Mouse (Mus musculus) testis, adult 2 months (tissue): ENCODE data around the gene Arf4. TPM values are rescaled to one million over a fixed set of nuclear protein-coding genes. Genes with fewer than 3 reads are reported as not detected.
A peak's percentile ranks its signal among the peaks of the same experiment; 100 is the strongest.

ENCODE experiments used
- H3K27ac ChIP-seq: fragments of 200-500 bp; 2 replicates; pipeline ENCODE4 v1.5.1; 2012; ENCODE audit warnings: low read depth, low read length; ENCODE audit not compliant: control insufficient read depth, insufficient read depth
- H3K27me3 ChIP-seq: fragments of 200-500 bp; 2 replicates; pipeline ENCODE4 v1.6.1; 2012; ENCODE audit warnings: mild to moderate bottlenecking, low read length, moderate library complexity; ENCODE audit not compliant: control insufficient read depth, insufficient read depth
- H3K36me3 ChIP-seq: fragments of 200-500 bp; 2 replicates; pipeline ENCODE4 v1.6.1; 2012; ENCODE audit warnings: mild to moderate bottlenecking, low read length; ENCODE audit not compliant: control insufficient read depth, insufficient read depth
- H3K4me1 ChIP-seq: fragments of 200-500 bp; 2 replicates; pipeline ENCODE4 v1.6.1; 2012; ENCODE audit warnings: low read length; ENCODE audit not compliant: control insufficient read depth, insufficient read depth
- H3K4me3 ChIP-seq: fragments of 200-500 bp; 2 replicates; pipeline ENCODE4 v1.5.1; 2012; ENCODE audit warnings: low read depth, mild to moderate bottlenecking, low read length, moderate library complexity, mixed read lengths; ENCODE audit not compliant: control insufficient read depth
- CTCF ChIP-seq: fragments of 200-500 bp; IDR thresholded peaks from 2 replicates; pipeline ENCODE4 v1.5.1; 2012; ENCODE audit warnings: low read depth, mild to moderate bottlenecking, inconsistent platforms, low read length, moderate library complexity; ENCODE audit not compliant: control insufficient read depth, insufficient read depth, insufficient replicate concordance
- POLR2A ChIP-seq: fragments of 200-500 bp; IDR thresholded peaks from 2 replicates; pipeline ENCODE4 v1.6.1; 2012; ENCODE audit warnings: low read depth, mild to moderate bottlenecking, inconsistent platforms, low read length, moderate library complexity; ENCODE audit not compliant: control insufficient read depth
- polyA plus RNA-seq: library from polyadenylated mRNA; depleted of rRNA; stranded (reverse); fragments of >200 nt; gene quantifications from 2 replicates; pipeline ENCODE4 v1.2.3, GENCODE M21; 2012; rRNA removed

Gene Arf4
- 115 and 121 TPM in 2 replicates for polyA plus RNA-seq

DNA sequence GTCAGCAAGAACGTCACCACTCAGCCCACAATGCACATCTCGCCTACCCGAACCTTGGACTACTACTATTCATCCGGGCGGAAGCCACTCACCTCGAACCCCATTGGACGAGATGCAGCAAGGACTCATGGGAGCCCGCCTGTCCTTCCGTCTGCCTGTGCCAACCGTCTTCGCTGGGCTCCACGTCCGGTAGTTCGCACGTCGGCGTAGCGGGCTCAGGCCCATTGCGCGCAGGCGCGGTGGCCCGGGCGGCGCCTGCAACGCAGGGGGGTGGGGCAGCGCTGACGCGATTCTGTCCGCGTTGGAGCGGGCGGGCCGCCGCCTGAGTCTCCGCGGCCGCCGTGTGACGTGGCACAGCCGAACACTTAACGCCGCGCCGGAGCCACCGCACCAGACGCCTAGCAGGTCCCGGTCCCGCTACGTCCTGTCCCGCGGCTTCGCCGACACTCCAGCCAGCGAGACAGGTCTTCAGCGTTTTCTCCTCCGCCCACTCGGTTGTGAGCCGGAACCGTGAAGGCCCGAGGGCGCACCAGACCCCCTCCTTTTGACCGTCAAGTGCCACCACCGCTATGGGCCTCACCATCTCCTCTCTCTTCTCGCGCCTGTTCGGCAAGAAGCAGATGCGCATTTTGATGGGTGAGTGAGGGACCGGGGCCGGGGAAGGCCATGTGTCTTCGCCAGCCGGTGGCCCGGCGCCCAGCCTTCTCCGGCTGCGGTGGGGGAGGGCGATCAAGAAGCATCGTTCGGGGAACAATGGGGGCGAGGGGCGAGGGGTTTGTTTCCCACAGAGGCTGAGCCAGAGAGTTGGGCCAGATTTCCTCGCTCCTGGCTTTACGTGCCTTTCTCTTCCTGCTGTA, at the start of gene Arf4:
Gene Arf4 (plus strand): TSS at position 224 of the 857 bp plus-strand sequence.
- Histone ChIP-seq H3K27ac (peak within 1 kb of the TSS; percentile 99), H3K27me3 (no peaks in the 10 kb centered on the region), H3K4me3 (peak within 1 kb of the TSS; percentile 98), H3K36me3 (no peaks in the 10 kb centered on the region), H3K4me1 (peaks cover 2% of the 10 kb centered on the region)
- TF ChIP-seq POLR2A (peak; percentile 72), CTCF (no peak)

DNA sequence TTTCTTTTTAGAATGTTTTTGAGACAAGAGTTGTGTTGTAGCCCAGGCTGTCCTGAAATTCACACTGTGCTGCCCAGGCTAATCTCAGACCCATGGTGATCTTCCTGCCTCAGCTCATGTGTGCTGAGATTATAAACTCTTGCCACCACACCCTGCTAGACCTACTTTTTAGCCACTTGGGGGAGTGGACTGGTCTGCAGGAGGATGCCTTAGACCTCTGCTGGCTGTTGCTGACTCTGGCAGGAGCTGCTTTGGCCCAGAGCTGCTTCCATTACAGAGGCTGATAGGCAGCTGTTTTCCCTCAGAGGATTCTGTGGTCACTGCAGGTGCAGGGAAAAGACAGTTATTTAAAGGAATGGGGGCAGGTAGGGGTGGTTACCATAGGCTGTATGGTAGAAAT, 46.5 kb upstream of the Arf4 start:
- no peaks in the 10 kb centered on the region for H3K27me3 ChIP-seq
- no peaks in the 10 kb centered on the region; the same call in 1 of the 2 replicates for H3K4me1 ChIP-seq
- no peak overlapping the region for H3K4me3 ChIP-seq
- no peak overlapping the region for H3K27ac ChIP-seq
- no peaks in the 10 kb centered on the region; the same call in 1 of the 2 replicates for H3K36me3 ChIP-seq
- no peak for TF ChIP-seq POLR2A
- TF ChIP-seq CTCF = no peak

GRCm38 (mm10) chr14:26593281-26593895, 44.5 kb upstream of the Arf4 start:
- Histone ChIP-seq H3K27me3 (no peaks in the 10 kb centered on the region), H3K27ac (no peak overlapping the region), H3K4me1 (no peaks in the 10 kb centered on the region; the same call in 1 of the 2 replicates), H3K36me3 (no peaks in the 10 kb centered on the region; the same call in 1 of the 2 replicates), H3K4me3 (no peak overlapping the region)
- TF ChIP-seq POLR2A (no peak), CTCF (no peak)

DNA sequence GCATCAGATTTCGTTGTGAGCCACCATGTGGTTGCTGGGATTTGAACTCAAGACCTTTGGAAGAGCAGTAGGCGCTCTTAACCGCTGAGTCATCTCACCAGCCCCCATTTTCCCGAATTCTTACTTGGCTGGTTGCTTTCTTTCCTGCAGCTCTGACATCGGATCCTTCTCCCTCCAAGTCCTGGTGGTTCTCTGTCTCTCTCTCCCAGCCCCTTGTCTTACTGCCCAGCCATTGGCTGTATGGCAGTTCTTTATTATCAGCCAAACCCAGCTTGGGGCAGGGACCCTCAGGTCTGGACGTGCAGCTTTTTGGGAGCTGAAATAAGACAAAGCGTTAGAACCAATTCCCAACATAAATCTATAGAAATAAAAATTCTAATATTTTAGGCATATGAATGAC, 42.7 kb upstream of the Arf4 start:
- no peaks in the 10 kb centered on the region for H3K27me3 ChIP-seq
- no peak overlapping the region for H3K4me3 ChIP-seq
- no peaks in the 10 kb centered on the region; the same call in 1 of the 2 replicates for H3K36me3 ChIP-seq
- H3K27ac ChIP-seq = no peak overlapping the region
- TF ChIP-seq POLR2A = no peak
- TF ChIP-seq CTCF = no peak
- H3K4me1 ChIP-seq = no peaks in the 10 kb centered on the region; the same call in 1 of the 2 replicates

DNA sequence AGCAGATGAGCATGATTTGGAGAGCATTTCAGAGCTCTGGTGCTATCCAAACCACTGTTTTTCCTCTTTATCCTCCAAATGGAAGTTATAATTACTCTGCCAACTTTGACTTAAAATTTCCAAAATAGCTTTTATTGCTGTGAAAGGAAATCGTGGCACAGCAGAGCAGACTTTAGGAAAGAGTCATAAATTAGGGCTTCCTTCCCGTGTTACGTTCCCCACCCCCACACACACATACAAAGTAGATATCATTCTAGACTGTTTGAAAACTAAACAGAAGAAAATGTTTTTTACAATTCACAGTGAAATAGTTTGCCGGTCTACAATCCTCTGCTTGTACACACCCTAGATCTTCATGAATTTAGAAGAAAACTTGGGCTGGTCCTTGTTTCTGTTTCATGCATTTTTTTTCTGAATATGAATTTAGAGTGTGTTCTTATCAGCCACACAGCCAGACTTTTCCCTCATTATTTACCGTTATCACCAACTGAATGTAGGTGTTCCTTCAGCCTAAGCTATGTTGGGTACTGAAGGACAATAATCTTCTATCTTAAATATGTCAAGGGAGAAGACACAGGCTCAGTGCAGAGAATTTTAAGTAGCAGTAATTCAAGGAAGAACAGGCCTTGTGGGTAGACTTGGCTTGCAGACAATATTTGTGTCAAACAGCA, 42.0 kb upstream of the Arf4 start:
- Histone ChIP-seq H3K4me3 (no peak overlapping the region), H3K27ac (no peak overlapping the region), H3K27me3 (no peaks in the 10 kb centered on the region), H3K4me1 (no peaks in the 10 kb centered on the region; the same call in 1 of the 2 replicates), H3K36me3 (no peaks in the 10 kb centered on the region; the same call in 1 of the 2 replicates)
- TF ChIP-seq CTCF (no peak), POLR2A (no peak)

- Histone ChIP-seq H3K27ac (no peak overlapping the region; the same call in 1 of the 2 replicates), H3K36me3 (peaks cover 1% of the 10 kb centered on the region; the same call in 1 of the 2 replicates), H3K27me3 (no peaks in the 10 kb centered on the region), H3K4me1 (no peaks in the 10 kb centered on the region), H3K4me3 (no peak overlapping the region)
- TF ChIP-seq POLR2A = no peak
- TF ChIP-seq CTCF = no peak
These were observed 32.5 kb upstream of the Arf4 start for GRCm38 (mm10) chr14:26605354-26605753.

GRCm38 (mm10) chr14:26609674-26610073, 28.2 kb upstream of the Arf4 start:
- TF ChIP-seq POLR2A (no peak), CTCF (no peak)
- H3K4me1 ChIP-seq = no peaks in the 10 kb centered on the region
- H3K36me3 ChIP-seq = peaks cover 1% of the 10 kb centered on the region; the same call in 1 of the 2 replicates
- no peak overlapping the region for H3K4me3 ChIP-seq
- H3K27ac ChIP-seq = no peak overlapping the region
- H3K27me3 ChIP-seq = no peaks in the 10 kb centered on the region
